Mouse (Mus musculus): ENCODE results near the gene Gm15737. TPM values are rescaled to one million over a fixed set of nuclear protein-coding genes. Genes with fewer than 3 reads are reported as not detected.

Gene Gm15737
- under 1 TPM; 0.48 to 0.74 TPM for total RNA-seq (2021)
- long read RNA-seq, experiment 1, full-length matches to known transcripts, result 3 of 3 reads
- long read RNA-seq, experiment 1, partial matches to known transcripts, result 0 of 3 reads
- long read RNA-seq, experiment 1, other reads (novel, unspliced or antisense), result 0 of 3 reads
- long read RNA-seq, experiment 2, full-length matches to known transcripts, result 3 of 3 reads
- long read RNA-seq, experiment 2, partial matches to known transcripts, result 0 of 3 reads
- long read RNA-seq, experiment 2, other reads (novel, unspliced or antisense), result 0 of 3 reads

DNA sequence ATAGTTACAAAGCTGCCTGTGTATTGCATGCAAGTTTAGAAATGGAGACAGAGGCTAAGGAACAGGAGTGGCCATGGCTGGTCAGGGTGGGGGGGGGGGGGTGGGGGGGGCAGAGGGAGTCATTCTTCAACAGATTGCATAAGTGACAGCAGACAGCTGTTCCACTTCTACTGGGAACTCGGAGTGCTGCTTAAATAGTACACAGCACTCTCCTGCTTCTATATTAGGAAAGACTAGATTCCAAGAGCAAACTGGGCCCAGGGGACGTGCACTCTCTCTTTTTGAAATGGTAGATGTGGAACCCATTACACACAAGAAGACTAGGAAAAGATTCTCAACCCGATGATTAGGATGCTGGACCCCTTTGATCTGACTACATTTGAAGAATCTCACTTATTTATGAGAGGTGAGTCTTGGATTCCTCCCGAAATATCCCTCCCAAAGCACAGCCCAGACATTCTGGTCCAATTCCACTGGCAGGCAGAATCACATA, at the start of gene Gm15737:
Gm15737 (plus strand) TSS at position 269 of the 493 bp plus-strand sequence.
- peak; percentile 77 for DNase-seq

DNA sequence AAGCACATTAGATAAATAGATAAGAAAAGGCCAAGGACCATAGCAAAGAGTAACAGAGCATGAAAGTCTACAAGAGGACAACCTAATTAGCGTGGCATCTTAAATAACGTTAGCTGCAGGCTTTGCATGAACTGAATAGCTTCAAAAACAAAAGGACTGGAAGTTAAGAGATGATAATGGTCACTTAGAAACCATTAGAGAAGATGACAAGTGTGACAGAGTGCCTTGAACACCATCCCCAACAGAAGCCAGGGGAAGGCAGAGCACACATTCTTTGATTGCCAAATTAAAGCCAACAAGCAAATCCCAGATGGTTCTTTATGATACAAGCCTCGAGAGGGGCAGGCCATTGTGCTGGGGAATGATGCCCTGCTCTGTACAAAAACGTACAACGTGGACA, 47.6 kb upstream of the Gm15737 start:
- DNase-seq, result no peak

DNA sequence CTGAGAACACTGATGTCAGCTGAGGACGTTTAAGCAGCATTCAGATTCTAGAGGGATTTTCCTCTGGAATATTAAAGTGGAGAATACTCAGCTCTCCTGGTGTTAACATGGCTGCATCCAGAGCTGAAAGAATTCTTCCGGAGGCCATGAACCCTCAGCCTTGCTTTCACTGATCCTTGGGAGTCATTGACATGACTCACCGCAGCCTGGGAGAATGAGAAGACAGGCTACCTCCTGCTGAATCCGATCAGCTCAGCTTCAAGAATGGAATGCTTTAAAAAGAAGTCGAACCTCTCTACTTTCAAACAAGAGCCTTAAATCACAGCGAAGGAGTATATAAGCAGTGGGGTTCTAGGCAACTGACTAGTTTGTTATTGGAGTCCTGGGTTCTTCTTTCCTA, 47.2 kb upstream of the Gm15737 start:
- DNase-seq, result no peak

DNA sequence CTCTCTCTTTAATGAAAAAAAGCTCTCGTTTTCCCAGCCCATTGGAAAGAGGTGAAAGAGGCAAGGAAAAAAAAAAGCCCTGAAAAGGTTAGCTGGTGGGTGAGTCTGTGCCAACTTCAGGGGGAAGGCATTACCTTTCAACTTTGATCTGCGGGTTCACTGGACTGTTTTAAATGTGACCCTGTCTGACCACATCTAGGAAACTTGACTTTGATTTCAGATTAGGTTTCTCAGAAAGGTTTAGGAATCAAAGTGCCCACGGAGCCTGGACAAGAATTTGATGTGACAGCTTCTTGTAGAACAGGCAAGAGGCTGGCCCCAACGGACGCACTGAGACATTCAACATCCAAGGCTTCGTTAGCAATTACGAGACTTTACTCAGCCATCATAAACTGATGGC, 45.2 kb upstream of the Gm15737 start:
- DNase-seq, result no peak

DNA sequence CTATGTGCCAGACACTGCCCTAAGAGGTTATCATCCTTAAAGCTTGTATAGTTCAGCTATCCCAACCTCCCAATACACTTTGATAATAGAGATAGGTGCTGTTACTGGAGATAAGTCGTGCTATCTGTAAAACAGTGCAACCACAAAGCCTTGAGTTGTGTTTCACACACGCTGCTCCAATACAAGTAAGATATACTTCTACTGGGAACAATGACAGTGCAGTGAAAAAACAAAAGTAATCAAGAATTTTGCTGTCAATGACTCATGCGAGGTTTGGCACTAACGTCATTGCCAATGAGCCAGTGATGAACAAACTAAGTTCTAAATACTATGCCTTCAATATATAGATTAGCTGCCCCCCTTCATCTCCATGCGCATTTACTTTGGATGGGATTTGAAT, 42.6 kb upstream of the Gm15737 start:
- DNase-seq, result no peak

DNA sequence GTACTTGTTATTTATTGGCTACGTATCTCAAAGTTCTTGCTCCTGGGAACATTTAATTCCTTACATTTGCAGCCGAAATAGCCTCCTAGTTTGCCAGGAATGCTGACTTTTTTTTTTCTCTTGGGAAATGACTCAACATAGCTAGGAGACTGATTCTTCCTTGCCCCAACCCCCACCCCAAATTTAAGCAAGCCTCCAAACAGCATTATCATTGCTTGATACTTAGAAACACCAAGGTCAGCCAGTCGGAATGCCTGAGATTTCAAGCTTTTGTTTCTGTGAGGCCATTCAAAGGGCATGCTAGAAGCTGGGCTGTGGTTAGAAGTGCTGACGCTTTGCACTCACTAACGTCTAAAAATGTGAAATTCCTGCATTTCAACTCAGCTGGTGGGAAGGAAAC, 41.8 kb upstream of the Gm15737 start:
- no peak for DNase-seq

DNA sequence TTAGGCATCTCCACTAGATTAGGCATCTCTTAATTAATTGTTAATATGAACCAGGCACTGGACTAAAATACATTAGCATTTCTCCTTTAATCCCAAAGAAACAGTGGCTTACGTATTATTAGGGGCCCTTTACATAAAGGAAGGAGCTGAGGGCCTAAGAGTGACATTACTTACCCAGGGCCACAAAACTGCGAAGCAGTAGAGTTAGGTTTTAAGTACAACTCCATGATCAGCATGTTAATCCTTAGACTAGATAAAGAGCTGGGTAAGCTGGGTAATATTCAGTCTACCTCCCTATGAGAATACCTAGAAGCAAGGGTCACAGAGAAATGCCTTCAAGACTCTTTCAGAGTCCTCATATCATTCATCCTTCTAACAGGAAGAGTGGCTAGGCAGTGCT, 40.0 kb upstream of the Gm15737 start:
- no peak for DNase-seq

DNA sequence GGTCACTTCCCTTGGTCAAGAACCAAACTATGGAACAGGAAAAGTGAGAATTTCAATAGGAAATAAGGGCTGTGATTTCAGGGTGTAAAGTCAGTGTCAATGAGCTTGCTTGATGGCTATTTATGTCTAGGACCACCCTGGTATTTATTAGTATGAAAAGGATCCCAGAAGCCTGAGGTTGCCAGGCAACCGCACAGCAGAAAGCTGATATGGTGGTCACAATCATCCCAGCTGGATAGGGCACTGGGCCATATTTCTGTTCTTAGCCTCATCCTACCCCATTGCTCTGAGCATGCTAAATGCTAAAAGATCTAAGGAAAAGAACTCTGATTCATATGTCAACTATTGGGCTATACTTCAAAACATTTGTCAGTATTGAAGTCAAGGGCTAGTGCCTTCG, 38.1 kb upstream of the Gm15737 start:
- DNase-seq, result no peak

DNA sequence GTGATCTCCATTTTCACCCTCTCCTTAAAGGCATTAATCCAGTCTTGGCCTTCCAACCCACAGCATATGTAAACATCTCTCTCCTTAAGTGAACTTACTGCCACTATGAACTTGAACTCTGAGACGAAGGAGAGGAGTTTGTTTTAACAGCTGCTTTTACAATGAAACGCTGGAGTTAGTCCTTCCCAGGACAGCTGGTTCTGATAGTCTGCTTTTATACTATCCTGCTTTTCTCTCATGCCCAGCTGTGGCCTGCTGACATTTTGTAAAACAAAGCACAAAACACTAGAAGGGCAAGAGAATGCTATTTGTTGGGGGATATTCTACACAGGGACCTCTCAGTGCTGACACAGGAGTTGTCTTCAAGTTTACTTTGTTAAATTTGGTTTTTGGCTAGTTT, 27.2 kb upstream of the Gm15737 start:
- DNase-seq, result no peak

DNA sequence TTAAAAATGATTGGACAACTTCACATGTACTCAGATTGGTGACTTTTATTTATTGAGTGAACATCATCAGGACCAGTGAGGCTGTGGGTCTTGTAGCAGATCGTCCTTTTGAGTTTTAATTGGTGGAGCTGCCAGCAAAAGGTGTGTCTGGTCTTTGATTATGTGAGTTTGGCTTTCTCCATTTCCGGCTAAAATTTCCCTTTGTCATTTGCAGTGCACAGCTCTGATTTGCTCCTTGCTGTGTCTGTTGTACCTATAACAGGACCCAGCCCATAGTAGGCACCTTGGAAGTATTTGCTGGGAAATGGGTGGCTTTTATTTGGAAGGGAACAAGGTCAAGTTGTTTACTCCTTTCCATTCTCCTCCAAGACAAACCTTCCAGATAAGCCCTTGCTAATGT, 25.7 kb upstream of the Gm15737 start:
- no peak for DNase-seq

DNA sequence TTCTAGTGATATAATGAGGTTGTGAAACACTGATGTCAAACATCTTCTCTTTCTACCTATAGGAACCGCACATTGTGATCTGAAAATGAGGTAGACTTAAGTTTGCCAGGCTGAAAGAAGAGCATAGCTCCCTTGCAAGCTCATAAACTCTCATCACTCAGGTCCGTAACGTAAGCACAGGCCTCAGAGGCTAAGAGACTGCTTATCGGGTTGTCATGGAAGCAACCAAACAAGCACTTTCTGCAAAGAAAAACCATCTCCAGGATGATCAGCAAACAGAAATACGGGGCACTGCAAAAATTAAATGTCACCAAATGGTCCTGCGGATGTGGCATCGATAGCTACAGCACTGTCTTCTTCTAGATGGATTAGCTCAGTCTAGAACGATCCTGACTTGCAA, 23.3 kb upstream of the Gm15737 start:
- no peak for DNase-seq

DNA sequence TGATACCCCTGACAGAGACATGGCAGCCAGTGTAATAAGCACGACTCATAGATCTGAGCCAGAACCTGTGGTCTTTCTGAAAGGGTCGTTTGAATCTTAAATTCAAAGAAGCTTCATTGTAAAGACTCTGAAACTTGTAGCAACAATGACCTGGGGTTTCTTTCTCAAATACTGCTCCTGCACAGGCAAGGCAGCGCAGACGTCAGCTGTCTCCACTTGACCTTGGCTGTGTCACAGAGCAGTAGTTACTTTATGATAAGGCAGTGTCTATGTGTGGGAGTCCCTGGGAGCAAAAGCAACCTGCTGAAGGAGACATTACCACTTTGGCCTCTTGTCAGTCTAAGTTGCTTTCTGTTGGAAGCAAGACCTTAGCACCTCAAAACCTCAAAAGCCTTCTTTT, 22.5 kb upstream of the Gm15737 start:
- DNase-seq, result no peak

DNA sequence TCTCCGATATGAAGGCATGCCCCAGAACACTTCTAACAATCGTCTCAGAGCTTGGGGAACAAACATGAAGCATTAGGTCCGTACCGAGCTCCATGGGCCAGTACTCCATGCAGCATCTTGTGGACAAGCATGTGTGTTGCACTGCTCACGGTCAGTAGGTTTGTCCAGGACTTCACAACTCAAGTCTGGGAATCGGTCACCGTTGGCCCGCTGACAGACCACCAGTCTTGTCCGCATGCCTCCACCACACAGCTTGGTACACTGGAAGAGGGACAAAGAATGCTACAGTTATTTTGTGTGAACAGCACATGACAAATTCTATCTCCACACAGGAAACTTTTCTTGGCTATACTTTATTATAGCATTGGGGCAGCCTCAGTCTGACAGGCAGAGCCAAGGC, 19.9 kb upstream of the Gm15737 start:
- DNase-seq, result no peak

DNA sequence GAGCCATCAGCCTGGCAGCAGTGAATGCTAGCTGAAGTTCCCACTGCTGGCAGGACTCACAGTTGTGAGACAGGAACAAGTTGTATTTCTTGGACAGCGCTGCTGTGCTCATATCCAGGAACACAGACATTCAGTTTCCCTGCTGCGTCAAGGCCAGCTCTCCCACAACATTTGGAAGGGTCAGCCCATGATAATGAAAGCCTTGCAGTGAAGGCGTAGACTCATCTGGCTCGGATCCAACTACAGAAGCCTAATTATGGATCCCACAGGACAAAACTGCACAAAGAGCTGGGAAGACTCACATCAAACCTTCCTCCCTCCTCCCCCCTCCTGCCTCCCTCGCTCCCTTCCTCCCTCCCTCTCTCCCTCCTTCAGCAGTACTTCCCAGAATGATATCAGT, 18.9 kb upstream of the Gm15737 start:
- peak; percentile 91 for DNase-seq

DNA sequence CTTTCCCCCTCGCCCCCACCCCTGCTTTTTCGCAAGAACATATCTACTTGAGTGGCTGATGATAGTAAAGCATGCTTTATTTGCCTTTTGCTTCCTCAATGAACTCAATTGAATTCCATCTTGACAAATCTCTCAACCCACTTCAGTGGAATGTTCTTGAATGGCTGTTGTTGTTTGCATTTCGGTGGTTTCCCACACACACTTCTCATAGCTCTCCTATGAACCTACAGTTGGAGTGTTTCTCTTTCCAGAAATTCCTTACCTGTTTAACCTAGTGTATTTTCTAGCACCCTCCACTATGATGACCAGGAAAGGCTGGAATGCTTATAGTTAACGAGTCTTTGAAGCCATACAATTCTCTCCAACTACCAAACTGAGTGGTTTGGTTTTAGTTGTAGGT, 14.3 kb upstream of the Gm15737 start:
- DNase-seq, result no peak

DNA sequence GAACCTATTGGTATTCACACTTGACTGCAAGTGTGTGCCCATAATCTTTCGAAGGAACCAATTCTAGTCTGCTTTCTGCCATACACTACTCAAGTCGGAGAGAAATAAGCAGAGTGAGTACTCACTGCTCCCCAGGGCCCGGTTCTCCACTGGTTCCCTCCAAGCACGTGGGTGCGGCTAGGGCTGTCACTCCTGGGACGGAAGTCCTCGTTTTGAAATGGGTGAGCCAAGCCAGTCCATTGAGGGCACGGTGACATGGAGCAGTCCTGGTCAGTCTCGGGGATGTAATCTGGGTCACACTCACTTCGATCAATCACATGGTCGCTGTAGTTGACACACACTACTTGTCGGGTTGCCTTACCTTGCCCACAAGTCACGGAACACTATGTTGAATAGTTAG, 11.4 kb upstream of the Gm15737 start:
- no peak for DNase-seq

DNA sequence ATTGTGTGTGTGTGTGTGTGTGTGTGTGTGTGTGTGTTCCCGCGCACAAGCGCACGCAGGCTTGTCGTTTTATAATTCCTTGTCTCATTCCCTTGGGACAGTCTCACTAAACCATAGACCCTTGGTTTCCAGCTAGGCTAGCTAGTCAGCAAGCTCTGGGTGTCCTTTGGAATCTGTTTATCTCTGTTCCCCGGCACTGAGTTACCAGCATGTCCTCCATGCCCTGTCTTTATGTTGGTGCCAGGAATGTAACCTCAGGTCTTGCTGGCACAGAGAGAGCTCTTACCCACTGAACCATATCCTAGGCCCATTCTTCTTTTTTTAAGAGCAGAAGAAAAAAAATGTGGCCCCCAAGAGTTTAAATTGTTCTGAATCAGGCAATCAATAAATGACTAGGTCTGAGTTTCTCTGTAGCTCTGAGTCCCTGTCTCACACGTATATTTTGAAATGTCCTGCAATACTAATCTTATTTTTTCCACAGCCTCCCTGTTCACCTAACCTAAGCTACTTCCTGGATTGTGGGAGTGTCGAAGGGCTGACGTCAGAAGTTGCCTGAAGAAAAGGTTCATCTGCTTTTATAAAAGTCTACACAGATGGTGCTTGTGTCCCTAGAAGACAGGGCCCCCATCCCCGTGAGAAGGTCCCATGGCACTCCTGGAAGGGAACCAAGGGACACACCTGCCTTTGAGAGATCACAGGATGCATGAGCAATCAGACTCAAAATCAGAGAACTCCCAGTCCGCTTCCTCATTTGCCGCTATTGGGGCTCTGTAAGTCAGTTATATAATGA, 10.2 kb upstream of the Gm15737 start:
- DNase-seq, result peak; percentile 25

DNA sequence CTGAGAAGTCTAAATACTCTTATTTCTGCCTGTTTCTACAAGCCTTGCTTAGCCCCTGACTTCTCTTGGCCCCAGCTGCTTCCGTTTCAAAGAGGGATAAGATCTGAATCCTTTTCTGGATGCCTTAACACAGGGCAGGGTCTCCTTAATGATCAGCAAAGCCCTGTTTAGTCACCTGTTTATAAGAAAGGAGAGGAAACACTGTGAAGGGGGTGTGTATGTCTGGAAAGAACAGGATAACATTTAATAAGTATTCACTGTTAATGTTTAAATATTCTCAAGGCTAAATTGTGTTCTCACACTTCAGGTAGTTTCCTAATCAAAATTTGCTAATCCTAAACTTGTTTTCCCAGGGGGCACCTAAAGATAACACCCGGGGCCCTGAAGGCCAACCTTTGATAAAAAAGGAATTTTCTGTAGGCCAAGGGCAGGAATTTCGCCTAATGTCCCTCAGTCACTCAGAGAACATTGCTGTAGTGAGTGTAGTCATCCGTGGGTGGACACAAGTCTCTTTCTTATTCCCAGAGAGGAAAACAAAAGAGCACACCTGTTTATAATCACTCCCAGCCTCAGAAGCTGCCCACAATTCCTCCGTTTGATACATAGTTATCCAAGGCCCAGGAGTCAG, 8.8 kb upstream of the Gm15737 start:
- DNase-seq, result no peak

DNA sequence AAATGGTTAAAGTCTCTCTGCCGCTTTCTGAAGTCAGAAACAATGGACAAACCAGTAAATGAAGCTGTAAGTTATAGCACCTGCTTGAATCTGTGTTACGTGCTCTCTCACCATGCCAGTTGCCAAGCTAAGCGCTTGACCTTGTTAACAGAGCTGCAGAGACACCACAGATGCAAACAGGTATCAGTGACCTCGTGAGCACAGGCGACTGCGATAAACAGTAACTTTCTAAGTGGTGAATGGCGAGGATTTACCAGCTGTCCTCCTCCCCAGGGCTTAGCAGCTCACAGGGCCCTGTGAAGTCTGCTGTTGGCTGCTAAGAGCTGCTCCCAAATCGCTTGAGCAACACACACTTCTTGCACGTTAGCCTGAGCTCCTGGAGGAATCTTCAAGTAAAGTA, 6.6 kb upstream of the Gm15737 start:
- no peak for DNase-seq

DNA sequence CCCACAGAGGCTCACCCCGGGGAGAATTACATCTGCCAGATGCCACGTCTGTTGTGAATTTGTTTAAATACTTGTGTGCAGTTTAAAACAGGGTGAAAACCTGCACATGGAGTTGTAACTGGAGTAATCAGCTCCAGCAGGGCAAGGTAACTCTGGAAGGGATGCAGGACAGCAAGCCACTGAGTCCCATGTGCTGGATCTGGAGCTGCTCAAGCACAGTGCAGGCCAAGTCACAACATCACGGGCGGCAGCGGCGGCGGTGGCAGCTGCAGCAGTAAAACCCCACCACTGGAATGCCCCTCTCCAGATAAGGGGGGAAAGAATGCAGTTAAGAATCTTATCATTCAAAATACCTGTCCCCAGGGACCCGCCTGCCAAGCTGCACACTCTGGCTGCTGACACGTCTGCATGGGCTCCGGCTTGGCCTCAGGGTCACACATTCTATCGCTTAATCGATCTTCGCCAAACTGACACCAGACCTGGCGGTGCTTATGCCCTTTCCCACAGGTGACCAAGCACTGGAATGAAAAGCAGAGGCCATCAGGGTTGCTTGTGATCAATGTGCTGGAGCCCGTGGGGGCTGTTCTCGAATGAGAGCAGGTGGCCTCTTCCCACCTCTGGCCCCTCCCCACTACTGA, 544 bp downstream of the Gm15737 start:
- peak; percentile 56 for DNase-seq

DNA sequence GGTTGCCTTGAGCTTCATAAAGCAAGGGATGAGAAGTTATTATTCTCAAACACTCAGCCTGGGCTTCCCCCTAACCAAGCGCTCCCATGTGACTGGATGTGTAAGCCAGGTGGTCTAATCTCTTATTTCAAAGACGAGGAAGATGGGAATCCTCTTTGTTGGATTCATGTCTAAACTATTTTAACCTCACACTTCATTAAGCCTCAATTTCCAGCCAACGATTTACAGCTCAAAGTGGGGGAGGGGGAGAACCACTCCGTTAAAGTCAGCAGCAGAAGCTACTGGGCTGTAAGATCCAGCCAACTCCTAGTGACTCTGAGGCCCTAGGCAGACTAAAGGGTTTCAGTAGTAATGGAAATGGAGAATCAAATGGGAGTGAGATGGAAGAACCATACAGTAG, 2.7 kb downstream of the Gm15737 start:
- DNase-seq, result no peak

DNA sequence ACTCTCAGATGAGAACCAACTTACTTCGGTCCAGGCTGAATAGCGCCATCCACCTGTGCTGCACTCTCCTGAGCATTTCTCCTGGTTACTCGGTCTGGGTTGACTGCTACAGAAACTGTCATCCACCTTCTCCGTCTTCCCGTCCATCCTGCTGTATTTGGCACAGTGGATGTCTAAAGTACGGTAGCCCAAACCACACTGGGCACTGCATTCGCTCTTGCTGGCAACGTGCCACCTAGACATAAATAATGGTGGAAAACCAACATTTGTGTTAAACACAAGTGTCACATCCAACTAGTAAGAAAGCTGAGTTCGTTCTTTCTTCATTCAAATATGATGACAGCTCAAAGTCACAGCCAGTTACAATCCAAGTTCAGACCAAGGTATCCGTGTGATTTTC, 3.6 kb downstream of the Gm15737 start:
- no peak for DNase-seq

DNA sequence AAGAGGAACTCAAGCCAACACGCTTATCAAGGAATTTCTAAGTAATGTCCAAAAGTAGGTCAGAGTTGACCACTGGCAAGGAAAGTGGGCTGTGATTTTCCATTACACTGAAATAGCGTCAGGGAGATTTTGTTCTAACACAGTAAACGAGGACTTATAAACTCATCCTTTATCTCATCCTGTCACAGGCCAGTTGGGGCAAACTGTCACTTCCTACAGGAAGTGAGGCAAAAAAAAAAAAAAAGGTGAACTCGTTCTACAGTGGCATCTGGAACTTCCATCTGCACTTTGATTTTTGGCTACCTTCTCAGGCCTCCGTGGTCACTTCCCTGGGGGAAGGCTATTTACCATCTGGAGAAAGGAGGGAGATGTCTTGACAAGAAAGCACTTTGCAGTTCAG, 5.7 kb downstream of the Gm15737 start:
- DNase-seq, result peak; percentile 51
